Mouse (Mus musculus): ENCODE measurements at regions not wholly inside any gene's neighbourhood (a gene's known extent, or its start where the extent isn't known, plus 50 kb on each side); places are given as distances from the start of the nearest gene placed in this dataset.

GRCm38 (mm10) chr9:68131263-68131662 lies 291.1 kb downstream of the Vps13c start:
- TF ChIP-seq CTCF (conservative IDR thresholded peaks at IDR 0.05; ENCODE audit: low read length): no peak
- TF ChIP-seq POU5F1 (IDR thresholded peaks at IDR 0.05; ENCODE audit: borderline replicate concordance, low read length): no peak
